Mouse (Mus musculus) G1E-ER4 (cell line): ENCODE data around the gene Mymx. TPM values are rescaled to one million over a fixed set of nuclear protein-coding genes. Genes with fewer than 3 reads are reported as not detected.

ENCODE experiments used
- GATA1 ChIP-seq: IDR thresholded peaks from one replicate; pipeline ENCODE4 v1.8.0; 2012; ENCODE audit warnings: low read length, inconsistent platforms
- polyA plus RNA-seq: library from polyadenylated mRNA; stranded (reverse); fragments of >175 nt; gene quantifications from 2 replicates; pipeline ENCODE4 v1.2.3, GENCODE M21; 2012

Mymx gene
- polyA plus RNA-seq, 1 experiment, result not detected

- no peak for TF ChIP-seq GATA1
Measured at GRCm38 (mm10) chr17:45595736-45596390, 6.0 kb downstream of the Mymx start.

GRCm38 (mm10) chr17:45594881-45595735 lies 6.8 kb downstream of the Mymx start:
- TF ChIP-seq GATA1, result no peak

- no peak for TF ChIP-seq GATA1
Measured at GRCm38 (mm10) chr17:45594195-45594594, 7.7 kb downstream of the Mymx start.

GRCm38 (mm10) chr17:45593479-45593878 lies 8.4 kb downstream of the Mymx start:
- peak; percentile 28 for TF ChIP-seq GATA1

GRCm38 (mm10) chr17:45592606-45593431 lies 9.1 kb downstream of the Mymx start:
- no peak for TF ChIP-seq GATA1

GRCm38 (mm10) chr17:45591701-45592605 lies 9.9 kb downstream of the Mymx start:
- TF ChIP-seq GATA1, result no peak

GRCm38 (mm10) chr17:45590410-45590809 lies 11.5 kb downstream of the Mymx start:
- TF ChIP-seq GATA1, result no peak

- no peak for TF ChIP-seq GATA1
Measured at GRCm38 (mm10) chr17:45589844-45590243, 12.1 kb downstream of the Mymx start.

GRCm38 (mm10) chr17:45589236-45589635 lies 12.7 kb downstream of the Mymx start:
- no peak for TF ChIP-seq GATA1

- TF ChIP-seq GATA1, result no peak
Measured at GRCm38 (mm10) chr17:45588370-45588769, 13.5 kb downstream of the Mymx start.

GRCm38 (mm10) chr17:45586449-45586837 lies 15.5 kb downstream of the Mymx start:
- TF ChIP-seq GATA1, result no peak

GRCm38 (mm10) chr17:45585725-45586448 lies 16.0 kb downstream of the Mymx start:
- TF ChIP-seq GATA1, result no peak

- TF ChIP-seq GATA1, result no peak
Measured at GRCm38 (mm10) chr17:45584939-45585678, 16.8 kb downstream of the Mymx start.

- TF ChIP-seq GATA1, result no peak
Measured at GRCm38 (mm10) chr17:45584096-45584896, 17.6 kb downstream of the Mymx start.
